Mouse (Mus musculus) lung, postnatal 0 days (tissue): ENCODE data around the gene Adgrl3. TPM values are rescaled to one million over a fixed set of nuclear protein-coding genes. Genes with fewer than 3 reads are reported as not detected.

Experiments
- ATAC-seq: fragments of 200-750 bp; cut with Nextera tagmentation; 2 replicates; pipeline ENCODE4 v1.8.0; 2017; ENCODE audit warnings: moderate library complexity
- DNase-seq: peaks from one replicate; pipeline ENCODE4 v3.0.0-alpha.2; 2016; ENCODE audit warnings: low spot score
- H3K27ac ChIP-seq: fragments of 300-500 bp; sonication (generic); 2 replicates; pipeline ENCODE4 v1.5.1; 2014; ENCODE audit warnings: antibody characterized with exemption, mild to moderate bottlenecking, low read length, mixed read lengths
- H3K27me3 ChIP-seq: fragments of 300-500 bp; sonication (generic); replicated peaks from 2 replicates; pipeline ENCODE4 v1.6.1; 2014; ENCODE audit warnings: low read length, mixed read lengths; ENCODE audit not compliant: insufficient read depth
- H3K36me3 ChIP-seq: fragments of 300-500 bp; sonication (generic); 2 replicates; pipeline ENCODE4 v1.6.1; 2014; ENCODE audit warnings: low read length, mixed read lengths; ENCODE audit not compliant: insufficient read depth
- H3K4me1 ChIP-seq: fragments of 300-500 bp; sonication (generic); 2 replicates; pipeline ENCODE4 v1.6.1; 2014; ENCODE audit warnings: antibody characterized with exemption, low read depth, low read length, mixed read lengths; ENCODE audit not compliant: insufficient read depth
- H3K4me2 ChIP-seq: fragments of 300-500 bp; sonication (generic); replicated peaks from 2 replicates; pipeline ENCODE4 v1.6.1; 2014; ENCODE audit warnings: low read depth, mild to moderate bottlenecking, low read length, moderate library complexity, mixed read lengths
- H3K4me3 ChIP-seq: fragments of 300-500 bp; sonication (generic); 2 replicates; pipeline ENCODE4 v1.5.1; 2014; ENCODE audit warnings: low read depth, low read length
- H3K9ac ChIP-seq: fragments of 300-500 bp; sonication (generic); replicated peaks from 2 replicates; pipeline ENCODE4 v1.6.1; 2014; ENCODE audit warnings: low read depth, mild to moderate bottlenecking
- H3K9me3 ChIP-seq: fragments of 300-500 bp; sonication (generic); 2 replicates; pipeline ENCODE4 v1.6.1; 2016; ENCODE audit warnings: low read length, mixed read lengths
- CTCF ChIP-seq: IDR thresholded peaks from 2 replicates; pipeline ENCODE4 v1.5.1; 2016; ENCODE audit warnings: antibody characterized with exemption, mild to moderate bottlenecking
- EP300 ChIP-seq: IDR thresholded peaks from 2 replicates; pipeline ENCODE4 v1.6.1; 2016; ENCODE audit warnings: antibody characterized with exemption, mild to moderate bottlenecking, control low read depth
- WGBS: fragments of 180-500 bp; shearing (Covaris S2); extraction: QIAGEN DNeasy Blood & Tissue Kit; methylation state at CpG from one replicate; pipeline ENCODE4 v1.1.7; 2014; 5-methylcytosine and 5-hydroxymethylcytosine counted together
- polyA plus RNA-seq: library from polyadenylated mRNA; unstranded; fragments of >200 nt; fragmentation: Nextera tagmentation; extraction: Ambion mirVana; gene quantifications from 2 replicates; pipeline ENCODE4 v1.2.1, GENCODE M21; 2015

The Adgrl3 gene
- polyA plus RNA-seq, 1 experiment from 2014 or later, result 13.5 TPM

DNA sequence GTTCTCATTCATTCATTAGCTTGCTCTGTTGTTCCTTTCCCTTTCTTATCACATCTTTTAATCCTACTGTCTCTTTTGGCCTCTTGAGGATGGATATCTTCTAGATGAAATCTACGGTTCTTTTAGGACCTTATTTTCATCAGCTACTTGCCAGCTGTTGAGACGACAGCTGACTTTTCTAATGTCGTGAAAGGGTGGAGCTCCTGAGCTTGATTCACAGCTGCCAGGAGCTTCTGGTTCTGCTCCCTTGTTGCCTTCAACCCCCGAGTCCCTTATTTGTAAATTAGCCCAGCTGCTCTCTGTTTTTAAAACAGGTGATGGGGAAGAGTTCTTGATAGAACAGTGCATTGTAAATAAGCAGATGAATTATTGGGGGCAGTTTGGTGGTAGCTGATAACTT is 48.9 kb downstream of the Adgrl3 start:
- H3K9me3 ChIP-seq, result no peaks in the 10 kb centered on the region
- H3K4me2 ChIP-seq, result no peak overlapping the region
- DNase-seq, result no peak
- no peak overlapping the region for H3K4me3 ChIP-seq
- no peaks in the 10 kb centered on the region for H3K36me3 ChIP-seq
- no peak for ATAC-seq
- WGBS, result 49% methylated on average over 4 of the region's 4 CpGs
- no peaks in the 10 kb centered on the region for H3K27me3 ChIP-seq
- no peaks in the 10 kb centered on the region for H3K4me1 ChIP-seq
- no peak for TF ChIP-seq CTCF
- TF ChIP-seq EP300, result no peak
- H3K27ac ChIP-seq, result no peak overlapping the region
- no peak overlapping the region for H3K9ac ChIP-seq

DNA sequence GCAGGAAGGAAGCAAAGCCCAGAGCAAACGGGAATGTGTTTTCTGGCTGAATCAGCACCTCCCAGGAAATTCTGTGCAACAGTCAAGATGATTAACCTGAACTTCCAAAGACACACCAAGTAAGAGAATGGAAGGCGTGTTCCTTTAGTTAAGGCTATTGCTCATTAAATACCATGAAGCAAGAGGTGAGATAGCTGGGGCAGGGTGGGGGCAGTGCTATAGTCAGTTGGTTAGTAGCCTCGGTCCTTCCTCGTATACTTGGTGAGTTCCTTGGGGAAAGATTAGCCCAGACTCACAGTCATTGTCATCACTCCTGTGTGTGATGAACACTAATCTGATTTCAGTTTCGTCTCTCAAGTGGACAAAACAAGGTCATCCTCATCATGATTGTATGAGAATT is 53.0 kb downstream of the Adgrl3 start:
- DNase-seq (no peak), ATAC-seq (no peak)
- TF ChIP-seq CTCF, result no peak
- TF ChIP-seq EP300, result no peak
- Histone ChIP-seq H3K4me3 (no peak overlapping the region), H3K27me3 (no peaks in the 10 kb centered on the region), H3K27ac (no peak overlapping the region), H3K36me3 (no peaks in the 10 kb centered on the region), H3K9ac (no peak overlapping the region), H3K9me3 (no peaks in the 10 kb centered on the region), H3K4me2 (no peak overlapping the region), H3K4me1 (no peaks in the 10 kb centered on the region)
- 71% methylated on average over 5 of the region's 5 CpGs for WGBS

DNA sequence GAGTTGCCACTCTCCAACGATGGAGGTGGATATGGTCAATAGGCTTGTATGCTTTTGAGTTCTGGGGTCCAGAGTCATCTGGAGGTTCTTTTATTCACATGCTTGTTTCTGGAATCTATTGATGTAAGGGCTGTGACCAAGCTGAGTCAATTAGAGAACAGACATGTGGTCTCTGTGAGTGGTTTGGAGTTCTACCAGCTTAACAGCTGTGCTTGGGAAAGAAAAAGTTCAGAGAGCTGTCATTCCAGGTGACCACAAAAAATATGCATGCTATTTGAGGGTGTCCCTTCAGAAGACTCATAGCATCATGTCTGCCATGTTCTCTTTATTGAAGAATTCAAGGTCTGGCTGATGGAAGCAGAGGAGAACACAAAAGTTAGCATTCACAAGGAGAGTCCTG is 53.9 kb downstream of the Adgrl3 start:
- TF ChIP-seq EP300, result no peak
- no peak for TF ChIP-seq CTCF
- 89% methylated on average over 1 of the region's 1 CpGs for WGBS
- no peak for ATAC-seq

DNA sequence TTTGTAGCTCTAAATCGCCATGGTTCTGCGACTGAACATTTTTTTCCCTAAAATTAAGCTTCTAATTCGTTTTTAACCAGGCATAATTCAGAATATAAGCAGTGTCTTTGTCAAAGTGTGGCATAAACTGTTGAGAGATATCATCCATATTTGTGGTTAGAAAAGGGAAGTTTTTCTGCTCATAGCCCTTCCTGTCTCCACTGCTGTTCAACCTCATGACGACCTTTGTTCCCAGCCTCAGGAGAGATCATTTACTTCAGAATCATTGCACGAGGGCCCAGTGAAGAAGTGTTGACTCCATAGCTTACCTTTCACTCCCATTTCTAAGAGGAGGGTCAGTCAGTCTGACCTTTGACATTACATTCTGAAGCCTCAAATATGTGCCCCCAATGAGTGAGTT is 56.4 kb downstream of the Adgrl3 start:
- Histone ChIP-seq H3K4me2 (no peak overlapping the region), H3K4me1 (no peaks in the 10 kb centered on the region), H3K9ac (no peak overlapping the region), H3K27me3 (no peaks in the 10 kb centered on the region), H3K27ac (no peak overlapping the region), H3K36me3 (no peaks in the 10 kb centered on the region), H3K4me3 (no peak overlapping the region), H3K9me3 (no peaks in the 10 kb centered on the region)
- ATAC-seq (no peak), DNase-seq (no peak)
- 64% methylated on average over 5 of the region's 5 CpGs for WGBS
- no peak for TF ChIP-seq EP300
- TF ChIP-seq CTCF, result no peak

More for the DNA sequence above, 53.9 kb downstream of the Adgrl3 start:
- Histone ChIP-seq H3K36me3 (no peaks in the 10 kb centered on the region), H3K4me2 (no peak overlapping the region), H3K9me3 (no peaks in the 10 kb centered on the region), H3K27ac (no peak overlapping the region), H3K27me3 (no peaks in the 10 kb centered on the region), H3K4me1 (no peaks in the 10 kb centered on the region), H3K4me3 (no peak overlapping the region), H3K9ac (no peak overlapping the region)
- no peak for DNase-seq

DNA sequence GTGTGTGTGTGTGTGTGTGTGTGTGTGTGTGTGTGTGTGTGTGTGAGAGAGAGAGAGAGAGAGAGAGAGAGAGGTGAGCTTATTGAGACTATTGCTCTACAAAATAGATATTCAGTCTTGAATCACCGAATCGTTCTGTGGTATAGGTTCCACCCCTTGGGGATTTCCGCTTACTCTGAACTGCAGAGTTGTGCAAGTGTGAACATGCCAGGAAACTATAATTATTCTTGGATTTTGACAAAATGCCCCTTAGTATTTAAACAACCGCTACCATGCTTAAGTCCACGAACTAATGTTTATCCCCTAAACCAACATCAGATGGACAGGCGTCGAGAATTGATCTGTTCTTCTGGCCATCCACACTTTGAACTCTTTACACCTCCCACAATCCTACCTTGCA is 57.1 kb downstream of the Adgrl3 start:
- WGBS, result 82% methylated on average over 7 of the region's 7 CpGs
- H3K4me2 ChIP-seq, result no peak overlapping the region
- no peak overlapping the region for H3K27ac ChIP-seq
- H3K27me3 ChIP-seq, result no peaks in the 10 kb centered on the region
- H3K4me3 ChIP-seq, result no peak overlapping the region
- DNase-seq (no peak), ATAC-seq (no peak)
- H3K9ac ChIP-seq, result no peak overlapping the region
- no peaks in the 10 kb centered on the region for H3K4me1 ChIP-seq
- H3K9me3 ChIP-seq, result no peaks in the 10 kb centered on the region
- H3K36me3 ChIP-seq, result no peaks in the 10 kb centered on the region
- TF ChIP-seq CTCF (no peak), EP300 (no peak)

DNA sequence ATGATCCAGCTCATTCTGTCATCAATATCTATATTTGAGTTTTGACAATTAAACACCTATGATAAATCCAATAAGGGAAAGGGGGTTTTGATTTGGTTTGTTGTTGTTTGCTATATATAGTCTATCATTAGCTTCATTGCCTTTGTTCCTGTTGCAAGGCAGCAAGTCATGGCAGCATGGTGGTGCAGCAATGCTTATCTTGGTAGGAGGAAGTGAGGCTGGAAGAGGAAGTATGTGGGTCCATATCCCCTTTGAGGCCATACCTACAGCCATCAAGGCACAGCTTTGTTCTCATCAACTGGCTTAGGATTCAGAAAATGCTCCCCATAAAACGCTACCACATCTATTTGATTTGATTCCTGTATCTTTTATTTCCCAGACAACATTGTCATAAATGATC is 58.1 kb downstream of the Adgrl3 start:
- H3K4me1 ChIP-seq, result no peaks in the 10 kb centered on the region
- no peak overlapping the region for H3K9ac ChIP-seq
- ATAC-seq (no peak), DNase-seq (no peak)
- no peaks in the 10 kb centered on the region for H3K27me3 ChIP-seq
- H3K36me3 ChIP-seq, result no peaks in the 10 kb centered on the region
- no peak overlapping the region for H3K27ac ChIP-seq
- WGBS, result 80% methylated on average over 1 of the region's 1 CpGs
- H3K4me3 ChIP-seq, result no peak overlapping the region
- H3K9me3 ChIP-seq, result no peaks in the 10 kb centered on the region
- no peak overlapping the region for H3K4me2 ChIP-seq
- no peak for TF ChIP-seq CTCF
- no peak for TF ChIP-seq EP300

DNA sequence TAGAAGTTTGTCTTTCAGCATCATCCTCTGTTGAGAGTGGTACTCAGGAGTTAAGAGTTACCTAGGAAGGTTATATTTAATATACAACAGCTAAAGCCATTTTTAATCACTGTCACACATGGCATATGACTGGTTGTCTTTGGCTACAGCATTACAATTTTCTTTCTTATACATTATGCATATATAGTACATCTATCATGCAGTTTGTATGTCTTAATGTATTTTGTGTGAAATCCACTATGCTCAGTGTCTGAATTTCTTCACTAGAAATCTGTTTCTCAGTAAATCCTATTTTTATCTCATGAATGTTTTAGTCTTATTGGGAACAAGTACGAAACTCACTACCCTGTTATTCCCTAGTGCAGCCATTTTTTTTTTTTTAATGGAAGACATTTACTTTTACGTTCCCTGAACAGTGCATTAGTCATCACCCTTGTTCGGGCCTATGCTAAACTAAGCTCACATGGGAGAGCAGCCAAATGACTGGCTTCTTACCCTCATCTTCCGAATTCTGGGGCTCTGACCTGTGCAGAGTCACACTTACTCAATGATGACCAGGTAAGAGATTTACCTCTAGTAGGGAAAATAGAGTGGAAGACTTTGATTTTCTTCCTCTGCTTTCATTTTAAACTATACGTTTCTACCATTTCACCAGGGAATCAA is 63.9 kb downstream of the Adgrl3 start:
- TF ChIP-seq CTCF (no peak), EP300 (no peak)
- H3K9ac ChIP-seq, result no peak overlapping the region
- no peaks in the 10 kb centered on the region for H3K4me1 ChIP-seq
- ATAC-seq, result no peak
- H3K27ac ChIP-seq, result no peak overlapping the region
- no peak overlapping the region for H3K4me3 ChIP-seq
- no peak for DNase-seq
- no peaks in the 10 kb centered on the region for H3K9me3 ChIP-seq
- WGBS, result 83% methylated on average over 5 of the region's 5 CpGs
- no peaks in the 10 kb centered on the region for H3K27me3 ChIP-seq
- H3K4me2 ChIP-seq, result no peak overlapping the region
- no peaks in the 10 kb centered on the region for H3K36me3 ChIP-seq
